Mouse (Mus musculus): ENCODE data around the gene Adam11. TPM values are rescaled to one million over a fixed set of nuclear protein-coding genes. Genes with fewer than 3 reads are reported as not detected.

Adam11 gene
- polyA plus RNA-seq, 1 experiment, result 0.40 TPM

GRCm38 (mm10) chr11:102819783-102820385 lies 58.6 kb downstream of the Adam11 start:
- TF ChIP-seq CTCF (IDR thresholded peaks at IDR 0.05; ENCODE audit: borderline replicate concordance, insufficient read depth, low read length), result no peak
- no peak for TF ChIP-seq POLR2A (IDR thresholded peaks at IDR 0.05; ENCODE audit: low read depth, low read length)
- Histone ChIP-seq H3K4me3 (ENCODE audit: insufficient read depth, low read length) (peak overlapping the region; percentile 39), H3K4me1 (ENCODE audit: control insufficient read depth, insufficient read depth, low read length) (peaks cover 5% of the 10 kb centered on the region), H3K27ac (ENCODE audit: insufficient read depth, low read length) (peak overlapping the region; percentile 58)

DNA sequence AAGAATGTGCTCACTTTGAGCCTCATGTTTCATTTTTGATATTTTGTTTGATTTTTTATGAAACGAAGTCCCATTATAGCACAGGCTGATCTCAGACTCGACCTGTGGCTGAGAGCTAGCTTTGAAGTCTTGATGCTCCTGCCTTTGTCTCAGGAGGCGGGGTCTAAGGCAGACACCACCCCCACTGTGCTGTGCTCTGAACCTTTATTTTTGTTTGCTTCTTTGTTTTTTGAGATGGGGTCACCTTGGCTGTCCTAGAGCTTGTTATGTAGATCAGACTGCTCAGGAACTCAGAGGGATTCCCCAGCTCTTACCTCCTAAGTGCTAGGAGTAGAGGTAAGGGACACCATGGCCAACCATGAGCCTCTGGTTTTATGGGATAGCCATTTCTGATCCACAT lies 59.2 kb downstream of the Adam11 start:
- peaks cover 5% of the 10 kb centered on the region for H3K4me1 ChIP-seq (ENCODE audit: control insufficient read depth, insufficient read depth, low read length)
- no peak overlapping the region for H3K4me3 ChIP-seq (ENCODE audit: insufficient read depth, low read length)
- H3K27ac ChIP-seq (ENCODE audit: insufficient read depth, low read length), result no peak overlapping the region
- TF ChIP-seq POLR2A (IDR thresholded peaks at IDR 0.05; ENCODE audit: low read depth, low read length) (no peak), CTCF (IDR thresholded peaks at IDR 0.05; ENCODE audit: borderline replicate concordance, insufficient read depth, low read length) (no peak)

DNA sequence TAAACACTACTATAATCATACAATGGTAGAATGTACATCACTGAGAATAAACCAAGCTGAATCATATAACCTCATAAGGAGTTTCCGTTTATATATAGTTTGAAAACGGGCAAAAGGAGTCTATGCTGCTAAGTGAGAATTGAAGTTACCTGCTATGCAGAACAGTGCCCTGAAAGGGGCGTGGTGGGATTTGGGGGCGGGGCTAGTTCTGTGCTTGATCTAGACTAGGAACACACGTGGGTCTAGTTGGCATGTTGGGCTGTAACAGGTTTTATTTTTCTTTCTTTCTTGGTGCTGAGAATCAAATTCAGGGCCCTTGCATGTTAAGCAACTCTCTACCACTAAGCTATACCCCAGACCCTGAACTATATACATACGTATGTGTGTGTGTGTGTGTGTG lies 60.0 kb downstream of the Adam11 start:
- Histone ChIP-seq H3K4me1 (ENCODE audit: control insufficient read depth, insufficient read depth, low read length) (peaks cover 3% of the 10 kb centered on the region), H3K4me3 (ENCODE audit: insufficient read depth, low read length) (no peak overlapping the region), H3K27ac (ENCODE audit: insufficient read depth, low read length) (no peak overlapping the region)
- no peak for TF ChIP-seq CTCF (IDR thresholded peaks at IDR 0.05; ENCODE audit: borderline replicate concordance, insufficient read depth, low read length)
- no peak for TF ChIP-seq POLR2A (IDR thresholded peaks at IDR 0.05; ENCODE audit: low read depth, low read length)

- TF ChIP-seq POLR2A (IDR thresholded peaks at IDR 0.05; ENCODE audit: low read depth, low read length) (no peak), CTCF (IDR thresholded peaks at IDR 0.05; ENCODE audit: borderline replicate concordance, insufficient read depth, low read length) (no peak)
- no peaks in the 10 kb centered on the region for H3K4me1 ChIP-seq (ENCODE audit: control insufficient read depth, insufficient read depth, low read length)
- H3K27ac ChIP-seq (ENCODE audit: insufficient read depth, low read length), result no peak overlapping the region
- no peak overlapping the region for H3K4me3 ChIP-seq (ENCODE audit: insufficient read depth, low read length)
Observed at GRCm38 (mm10) chr11:102826476-102826875, 65.2 kb downstream of the Adam11 start.

- Histone ChIP-seq H3K4me1 (ENCODE audit: control insufficient read depth, insufficient read depth, low read length) (no peaks in the 10 kb centered on the region), H3K27ac (ENCODE audit: insufficient read depth, low read length) (no peak overlapping the region), H3K4me3 (ENCODE audit: insufficient read depth, low read length) (no peak overlapping the region)
- TF ChIP-seq CTCF (IDR thresholded peaks at IDR 0.05; ENCODE audit: borderline replicate concordance, insufficient read depth, low read length) (no peak), POLR2A (IDR thresholded peaks at IDR 0.05; ENCODE audit: low read depth, low read length) (no peak)
Observed at GRCm38 (mm10) chr11:102827097-102827496, 65.9 kb downstream of the Adam11 start.

Other genes with a start within 250 kb of the Adam11 start
- gene Gpatch8, start 205.0 kb upstream of the Adam11 start, polyA plus RNA-seq (2011; ENCODE audit: insufficient read length, low read depth, missing spikeins), result 36.6 and 40.7 TPM in 2 replicates
- 2.5 and 3.2 TPM in 2 replicates for gene Gm11627, start 182.0 kb upstream of the Adam11 start, polyA plus RNA-seq (2011; ENCODE audit: insufficient read length, low read depth, missing spikeins)
- 54.6 and 75.0 TPM in 2 replicates for gene Fzd2, start 157.0 kb upstream of the Adam11 start, polyA plus RNA-seq (2011; ENCODE audit: insufficient read length, low read depth, missing spikeins)
- not detected in 2 replicates for gene Meioc, start 97.7 kb upstream of the Adam11 start, polyA plus RNA-seq (2011; ENCODE audit: insufficient read length, low read depth, missing spikeins)
- gene Ccdc43, start 63.7 kb upstream of the Adam11 start, polyA plus RNA-seq (2011; ENCODE audit: insufficient read length, low read depth, missing spikeins), result 25.6 and 26.4 TPM in 2 replicates
- 27.8 and 43.5 TPM in 2 replicates for gene Gjc1, start 58.3 kb downstream of the Adam11 start, polyA plus RNA-seq (2011; ENCODE audit: insufficient read length, low read depth, missing spikeins)
- gene Higd1b, start 74.4 kb downstream of the Adam11 start, polyA plus RNA-seq (2011; ENCODE audit: insufficient read length, low read depth, missing spikeins), result not detected in 2 replicates
- 75.9 and 77.9 TPM in 2 replicates for gene Eftud2, start 119.5 kb downstream of the Adam11 start, polyA plus RNA-seq (2011; ENCODE audit: insufficient read length, low read depth, missing spikeins)
- 0.49 and 0.73 TPM in 2 replicates for gene Ccdc103, start 119.8 kb downstream of the Adam11 start, polyA plus RNA-seq (2011; ENCODE audit: insufficient read length, low read depth, missing spikeins)
- not detected in 2 replicates for gene Fam187a, start 123.7 kb downstream of the Adam11 start, polyA plus RNA-seq (2011; ENCODE audit: insufficient read length, low read depth, missing spikeins)
- gene Gfap, start 139.5 kb downstream of the Adam11 start, polyA plus RNA-seq (2011; ENCODE audit: insufficient read length, low read depth, missing spikeins), result 1.4 TPM in 1 of 2 replicates, not detected in the other
- 10.5 and 15.7 TPM in 2 replicates for gene Kif18b, start 163.7 kb downstream of the Adam11 start, polyA plus RNA-seq (2011; ENCODE audit: insufficient read length, low read depth, missing spikeins)
- gene C1ql1, start 185.2 kb downstream of the Adam11 start, polyA plus RNA-seq (2011; ENCODE audit: insufficient read length, low read depth, missing spikeins), result not detected in 2 replicates